Mouse (Mus musculus): ENCODE results near the gene Medag.

The Medag gene

DNA sequence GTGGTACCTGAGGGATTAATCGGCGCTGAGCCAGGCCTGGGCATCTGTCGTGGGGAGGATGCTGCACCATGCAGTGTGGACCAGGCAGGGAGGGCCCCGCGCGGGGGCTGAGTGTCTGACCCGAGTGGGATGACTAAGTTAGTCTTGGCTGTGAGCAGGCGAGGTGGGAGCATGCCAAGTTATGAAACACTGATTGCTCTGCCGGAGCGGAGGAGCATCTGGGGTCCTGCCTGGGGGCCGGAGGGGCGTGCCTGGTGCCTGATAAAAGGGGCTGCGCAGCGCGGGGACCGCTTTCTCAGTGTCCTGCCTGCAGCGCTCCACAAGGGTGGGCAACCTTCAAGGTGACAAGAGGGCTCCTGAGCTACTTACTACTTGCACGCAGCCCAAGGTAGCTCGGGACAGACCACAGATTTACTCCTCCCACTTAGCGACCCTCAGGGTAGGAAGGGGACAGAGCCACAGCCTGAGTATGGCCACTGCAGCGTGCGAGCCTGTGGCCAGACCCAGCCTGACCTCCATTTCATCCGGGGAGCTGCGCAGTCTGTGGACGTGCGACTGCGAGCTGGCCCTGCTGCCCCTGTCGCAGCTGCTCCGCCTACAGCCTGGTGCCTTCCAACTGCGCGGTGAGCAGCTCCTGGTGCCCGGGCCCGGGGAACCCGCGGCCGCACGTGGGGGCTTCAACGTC, at the start of gene Medag:
Gene Medag (plus strand): TSS at position 241 of the 685 bp plus-strand sequence.
- DNase-seq (ENCODE audit: low read depth, low spot score), result no peak

DNA sequence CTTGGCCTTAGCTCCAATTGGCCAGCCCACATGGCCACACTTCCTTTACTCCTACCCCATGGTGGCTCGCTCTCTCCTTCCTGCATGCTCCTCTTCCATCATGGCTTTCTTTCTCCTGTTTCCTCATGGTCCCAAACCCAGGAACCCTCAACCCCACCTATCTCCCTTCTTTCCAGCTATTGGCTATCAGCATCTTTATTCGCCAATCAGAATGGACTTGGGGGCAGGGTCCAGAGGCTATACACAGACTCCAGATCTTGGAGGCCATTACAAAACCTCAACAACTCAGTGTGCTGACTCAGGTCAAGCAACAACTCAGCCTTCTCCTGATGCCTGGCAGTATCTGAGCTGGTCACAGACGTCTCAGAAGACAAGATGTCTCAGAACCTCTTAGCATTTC, 48.9 kb upstream of the Medag start:
- no peak for DNase-seq (ENCODE audit: low read depth, low spot score)

DNA sequence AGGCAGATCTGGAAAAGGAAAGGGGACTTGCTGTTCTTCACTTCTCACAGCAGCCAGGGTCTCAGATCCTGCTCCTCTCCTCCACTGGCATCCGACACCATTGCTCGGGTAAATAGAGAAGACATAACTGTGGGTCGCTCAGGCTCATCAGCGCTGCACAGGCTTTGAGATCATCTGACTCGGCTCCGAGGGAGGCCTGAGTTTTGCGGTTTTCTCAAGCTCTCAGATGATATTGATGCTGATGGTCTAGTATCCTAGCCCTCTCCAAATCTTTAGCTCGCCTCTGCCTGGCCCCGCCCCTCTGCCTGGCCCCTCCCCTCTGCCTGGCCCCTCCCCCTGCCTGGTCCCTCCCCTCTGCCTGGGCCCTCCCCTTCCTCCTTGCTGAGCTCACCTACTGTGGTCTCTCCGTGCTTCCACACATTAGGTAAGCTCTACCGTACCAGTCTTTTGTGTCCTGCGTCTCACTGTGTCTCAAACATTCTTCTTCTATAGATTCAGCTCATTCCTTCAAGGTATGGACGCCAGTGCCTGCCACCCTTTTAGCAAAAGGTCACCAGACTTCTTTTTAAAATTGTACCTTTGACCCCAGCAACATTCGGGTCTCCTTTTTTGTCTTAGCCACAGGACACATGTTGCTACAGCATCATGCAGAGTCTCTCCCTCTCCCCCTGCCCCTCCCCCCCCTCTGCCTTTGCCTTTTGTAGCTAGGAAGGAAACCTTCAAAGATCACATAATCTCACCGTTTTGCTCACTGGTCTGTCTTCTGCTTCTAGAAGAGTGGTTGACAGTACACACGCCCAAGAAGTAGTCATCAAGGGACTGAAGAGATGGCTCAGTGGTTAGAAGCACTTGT, 47.4 kb upstream of the Medag start:
- no peak for DNase-seq (ENCODE audit: low read depth, low spot score)

DNA sequence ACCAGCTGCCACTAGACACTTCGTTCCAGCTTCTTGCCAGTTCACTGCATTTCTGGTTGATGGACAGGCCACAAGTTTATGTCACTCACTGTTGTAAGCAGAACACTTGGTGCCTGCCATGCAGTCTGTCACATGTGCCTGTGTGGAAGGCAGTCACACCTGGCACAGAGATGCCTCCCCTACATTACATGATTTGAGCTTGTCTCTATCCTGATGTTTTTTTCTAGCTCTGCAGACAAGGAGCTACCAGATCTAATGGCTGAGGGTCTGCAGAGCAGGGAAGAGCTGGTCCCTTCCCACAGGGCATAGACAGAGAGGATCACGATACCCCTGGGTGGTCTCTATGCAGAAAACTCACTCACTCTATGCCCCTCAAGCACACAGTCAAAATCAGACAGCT, 44.5 kb upstream of the Medag start:
- no peak for DNase-seq (ENCODE audit: low read depth, low spot score)

DNA sequence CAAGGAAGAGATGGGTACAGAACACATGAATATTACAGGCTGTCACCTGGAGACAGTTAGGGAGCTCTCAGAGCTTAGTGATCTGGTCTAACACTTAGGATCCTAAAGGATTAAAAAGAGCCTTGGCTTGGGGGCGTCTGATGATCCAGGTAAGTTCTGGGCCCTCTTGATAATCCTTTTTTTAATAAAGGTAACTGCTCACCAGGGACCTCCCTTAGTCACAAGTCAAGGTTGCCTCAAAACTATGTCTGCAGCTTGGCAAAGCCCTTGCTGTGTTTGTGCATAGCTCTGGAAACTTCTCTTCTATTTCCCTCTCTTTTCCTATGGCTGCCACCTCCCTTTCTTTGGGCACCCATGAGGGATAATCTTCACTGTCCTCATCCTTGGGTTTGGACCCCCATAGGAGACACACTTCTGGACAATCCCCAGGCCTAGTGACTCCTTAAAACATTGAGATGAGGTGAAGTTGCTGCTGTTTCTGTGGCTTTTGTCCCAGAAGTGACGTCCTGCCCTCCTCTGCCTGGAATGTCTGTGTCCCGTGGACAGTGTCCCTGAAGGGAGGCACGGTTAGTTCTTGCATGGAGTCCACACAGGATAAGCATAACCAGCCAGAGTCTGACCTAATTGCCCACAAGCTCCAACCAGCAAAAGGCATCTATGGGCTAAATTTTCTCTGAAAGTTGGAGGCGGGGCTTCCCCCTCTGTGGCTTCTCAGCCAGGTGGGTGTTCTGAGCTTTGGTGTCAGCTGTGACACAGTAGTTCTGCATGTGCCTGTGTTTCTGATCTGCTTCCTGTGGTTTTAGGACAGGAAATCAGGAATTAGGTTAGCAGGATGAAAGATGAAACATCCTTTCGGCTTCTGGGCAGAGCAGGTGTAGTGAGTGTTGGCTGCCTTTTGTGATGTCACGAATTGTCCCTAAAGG, 43.7 kb upstream of the Medag start:
- no peak for DNase-seq (ENCODE audit: low read depth, low spot score)

DNA sequence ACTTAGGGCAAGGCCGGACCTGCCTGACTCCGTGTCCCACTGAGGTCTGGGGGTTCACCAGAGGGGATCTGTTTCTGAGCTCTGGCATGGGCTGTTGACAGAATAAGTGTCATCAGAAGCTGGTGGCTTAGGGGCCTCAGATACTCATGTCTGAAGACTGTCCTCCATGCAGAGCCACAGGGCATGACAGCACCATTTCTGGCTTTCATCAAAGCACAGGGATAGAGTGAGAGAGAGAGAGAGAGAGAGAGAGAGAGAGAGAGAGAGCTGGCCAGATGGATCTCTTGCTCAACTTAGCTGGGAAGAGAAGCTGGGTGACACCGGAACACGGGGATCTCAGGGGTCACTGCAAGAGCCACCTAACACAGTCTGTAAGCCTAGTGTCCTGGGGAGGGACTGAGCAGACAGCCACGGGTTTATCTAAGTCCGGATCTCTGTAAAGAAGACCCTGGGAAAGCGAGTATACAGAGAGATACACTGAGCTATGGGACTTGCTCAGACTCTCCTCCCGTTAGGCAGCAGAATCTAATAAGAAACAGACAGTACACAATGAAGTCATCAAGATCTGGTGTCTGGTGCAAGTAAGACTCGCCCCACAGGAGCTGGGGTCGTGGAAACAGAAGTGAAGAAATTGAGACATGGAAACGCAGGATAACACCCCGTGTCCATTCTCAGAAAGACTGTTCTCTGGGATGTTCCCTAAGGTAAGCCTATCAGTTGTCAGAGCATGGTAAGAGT, 42.8 kb upstream of the Medag start:
- no peak for DNase-seq (ENCODE audit: low read depth, low spot score)

DNA sequence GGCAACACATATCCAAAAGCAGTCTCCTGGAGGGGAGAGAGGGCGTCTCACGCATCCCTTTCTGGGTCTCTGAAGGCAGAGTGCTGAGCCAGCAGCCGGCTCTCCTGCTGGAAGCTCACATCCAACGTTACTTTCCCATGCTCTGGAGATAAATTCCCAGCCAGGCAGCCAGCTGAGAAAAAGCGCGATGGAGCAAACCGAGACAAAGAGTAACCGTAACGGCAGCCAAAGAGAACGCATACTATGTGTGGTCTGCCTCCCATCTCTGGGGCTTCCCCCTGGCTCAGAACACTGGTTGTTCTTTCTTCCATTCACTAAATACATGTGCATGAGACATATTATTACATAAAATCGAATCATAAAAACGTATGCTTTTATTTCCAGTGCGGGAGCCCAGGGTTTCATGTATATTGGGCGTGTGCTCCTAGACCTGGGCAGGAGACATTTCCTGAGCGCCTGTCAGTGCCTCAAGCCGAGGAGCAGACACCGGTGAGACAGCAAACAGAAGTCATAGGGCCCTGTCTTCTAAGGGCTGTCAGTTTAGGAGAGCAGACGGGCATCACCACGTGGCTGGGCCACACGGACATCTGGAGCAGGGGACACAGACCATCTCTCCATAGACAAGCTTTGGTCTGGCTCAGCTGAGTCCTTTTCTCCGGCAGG, 42.0 kb upstream of the Medag start:
- no peak for DNase-seq (ENCODE audit: low read depth, low spot score)

DNA sequence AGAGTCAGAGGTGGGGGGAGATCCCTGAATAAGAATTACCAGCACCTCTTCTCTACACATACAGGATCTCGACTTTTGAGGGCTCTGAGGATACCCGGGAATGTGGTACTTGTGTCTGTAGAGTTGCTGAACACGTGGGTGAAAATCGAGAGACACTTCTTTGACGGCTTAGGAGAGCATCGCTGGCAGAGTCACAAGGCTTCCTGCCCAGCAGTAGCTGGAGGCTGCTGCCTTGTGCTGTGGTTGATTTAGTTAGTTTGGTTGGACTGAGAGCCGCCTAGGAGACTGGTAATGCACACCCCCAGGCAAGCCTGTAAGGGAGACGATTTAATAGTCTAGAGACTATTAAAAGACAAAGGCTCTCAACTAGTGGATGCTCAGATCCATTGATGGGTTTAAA, 39.5 kb upstream of the Medag start:
- no peak for DNase-seq (ENCODE audit: low read depth, low spot score)

DNA sequence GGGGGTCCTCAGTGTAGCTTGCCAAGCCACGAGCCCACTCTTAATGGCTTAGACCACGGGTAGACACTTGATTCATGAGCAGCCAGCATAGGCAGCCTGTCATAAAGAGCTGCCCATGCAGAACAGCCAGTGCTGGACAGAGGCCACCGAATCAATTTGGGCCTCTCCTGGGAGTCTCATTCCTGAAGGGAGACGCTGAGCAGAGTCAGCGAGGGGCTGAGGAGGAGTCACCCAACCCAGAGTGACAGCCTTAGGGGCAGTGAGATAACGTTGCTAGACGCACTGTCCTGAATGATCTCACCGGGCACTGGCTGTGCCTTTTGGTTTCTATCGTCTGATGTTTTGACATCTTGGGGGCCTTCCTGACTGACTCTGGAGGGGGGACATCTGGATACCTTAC, 38.3 kb upstream of the Medag start:
- no peak for DNase-seq (ENCODE audit: low read depth, low spot score)

DNA sequence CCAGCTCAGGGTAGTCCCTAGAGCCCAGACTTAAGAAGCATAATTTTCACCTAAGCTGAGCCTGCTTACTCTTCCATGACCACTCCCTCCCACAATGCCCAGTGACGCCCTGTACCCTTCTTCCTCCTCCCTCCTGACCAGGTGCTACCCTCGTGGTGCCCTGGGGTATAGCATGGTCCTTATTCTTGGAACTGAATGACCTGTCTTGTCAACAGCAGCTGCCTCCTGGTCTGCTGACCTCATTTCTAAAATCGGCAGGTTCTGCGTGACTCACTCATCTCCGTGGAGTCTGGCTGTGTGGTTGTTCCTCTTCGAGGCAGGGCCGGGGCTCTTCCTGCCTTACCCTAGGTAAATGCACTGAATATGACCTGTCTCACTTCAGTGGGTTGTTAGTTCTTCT, 37.5 kb upstream of the Medag start:
- no peak for DNase-seq (ENCODE audit: low read depth, low spot score)

DNA sequence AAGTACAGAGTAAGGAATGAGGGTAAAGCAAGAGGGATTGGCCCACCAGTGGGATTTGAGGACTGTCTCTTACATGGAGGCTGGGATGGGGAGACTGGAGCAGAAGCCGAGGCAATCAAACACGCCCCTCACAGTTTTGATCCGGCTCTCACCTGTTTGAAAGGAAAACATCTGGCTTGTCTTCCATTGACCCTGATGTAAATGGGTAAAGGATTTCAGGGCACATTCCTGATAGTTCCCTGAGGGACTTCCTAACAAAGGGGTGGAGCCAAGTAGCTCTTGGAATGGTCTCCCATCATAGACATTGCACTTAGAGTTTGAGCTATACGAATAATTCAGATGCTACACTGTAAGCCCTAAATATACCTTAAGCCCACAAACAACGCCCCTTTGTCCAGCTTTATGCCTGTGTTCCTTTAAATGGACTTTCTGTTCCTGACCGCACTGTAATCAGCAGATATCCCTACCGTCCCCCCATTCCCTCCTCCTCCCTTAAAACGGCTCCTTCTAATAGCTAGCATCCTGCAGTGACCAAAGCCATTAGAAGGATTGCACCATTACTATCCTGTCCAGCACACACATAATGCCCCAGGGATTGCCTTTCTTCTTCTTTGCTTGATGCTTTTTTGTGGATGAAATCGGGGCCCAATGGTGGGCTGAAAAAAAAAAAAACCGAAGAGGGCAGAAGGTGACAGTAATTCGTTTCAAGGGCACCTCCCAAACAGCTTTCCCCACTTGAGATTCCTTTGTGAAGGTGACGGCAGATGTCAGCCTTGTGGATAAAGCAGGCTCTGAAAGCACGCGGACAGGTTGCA, 36.3 kb upstream of the Medag start:
- no peak for DNase-seq (ENCODE audit: low read depth, low spot score)

DNA sequence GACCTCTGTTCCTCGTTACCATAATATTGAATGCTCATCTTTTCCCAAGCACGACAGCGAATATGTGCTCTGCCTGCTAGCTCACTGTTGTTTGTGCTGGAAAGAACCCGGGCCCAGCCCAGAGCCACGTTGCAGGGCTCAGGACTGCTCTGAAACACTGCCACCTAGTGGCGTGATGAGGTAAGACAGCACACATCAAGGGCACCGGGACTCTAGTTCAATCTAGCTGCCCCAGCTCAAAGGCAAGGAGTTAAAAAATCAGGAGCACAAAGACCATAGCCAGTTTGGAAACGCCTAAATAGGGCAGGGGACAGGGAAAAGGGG, 35.7 kb upstream of the Medag start:
- peak; percentile 78 for DNase-seq (ENCODE audit: low read depth, low spot score)

DNA sequence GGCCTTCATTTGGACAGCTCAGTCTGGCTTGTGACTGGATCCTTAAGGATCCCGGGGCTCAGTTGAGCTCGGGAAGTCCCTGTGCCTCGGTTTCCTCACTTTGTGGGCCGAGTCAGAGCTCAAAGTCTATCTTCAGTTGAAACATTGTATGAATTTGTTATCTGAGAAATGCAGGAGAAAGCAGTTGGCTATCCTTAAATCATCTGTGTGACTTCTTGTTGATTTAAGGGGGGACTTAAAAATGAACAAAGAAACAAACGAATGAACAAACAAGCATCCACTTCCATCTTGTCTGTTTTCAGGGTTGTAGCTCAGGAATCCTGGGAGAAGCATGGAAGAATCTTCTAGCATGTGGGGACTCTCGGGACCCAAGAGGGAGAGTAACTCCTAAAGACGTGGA, 35.2 kb upstream of the Medag start:
- no peak for DNase-seq (ENCODE audit: low read depth, low spot score)

DNA sequence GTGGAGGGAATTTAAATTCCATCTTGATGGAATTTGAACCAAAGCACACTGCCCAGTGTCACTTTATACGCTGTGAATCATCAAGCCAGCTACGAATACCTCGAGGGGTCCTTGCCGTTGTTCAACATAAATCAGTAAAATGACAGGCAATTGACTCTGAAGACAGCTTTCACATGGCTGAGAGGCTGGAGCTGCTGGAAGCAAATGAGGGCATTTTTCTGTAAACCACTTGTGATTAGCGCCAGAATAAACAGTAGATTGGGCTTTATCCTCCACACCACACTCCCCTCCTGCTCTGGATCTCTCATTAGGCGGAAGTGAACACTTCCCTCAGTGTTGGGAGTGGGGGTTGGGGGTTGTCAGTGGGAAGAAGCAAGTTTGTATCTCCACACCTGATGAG, 34.3 kb upstream of the Medag start:
- DNase-seq (ENCODE audit: low read depth, low spot score), result no peak

DNA sequence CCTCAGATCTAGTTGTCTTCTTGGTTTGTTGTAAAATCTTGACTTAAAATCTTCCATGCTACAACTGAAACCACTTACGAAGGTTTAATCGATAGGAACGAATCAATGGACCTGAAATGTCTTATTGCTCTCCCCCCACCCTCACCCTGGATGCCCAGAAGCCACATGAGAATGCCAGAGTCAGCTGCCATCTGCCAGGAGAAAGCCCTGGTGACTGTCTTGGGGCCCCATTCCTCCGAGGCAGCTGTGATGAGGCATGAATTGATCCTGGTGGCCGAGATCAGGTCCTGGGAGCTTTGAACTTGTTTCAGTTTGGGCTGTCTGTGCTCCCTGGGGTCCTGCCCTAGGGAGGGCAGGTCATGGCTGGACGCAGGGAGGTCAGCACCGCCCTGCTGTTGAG, 33.0 kb upstream of the Medag start:
- no peak for DNase-seq (ENCODE audit: low read depth, low spot score)

DNA sequence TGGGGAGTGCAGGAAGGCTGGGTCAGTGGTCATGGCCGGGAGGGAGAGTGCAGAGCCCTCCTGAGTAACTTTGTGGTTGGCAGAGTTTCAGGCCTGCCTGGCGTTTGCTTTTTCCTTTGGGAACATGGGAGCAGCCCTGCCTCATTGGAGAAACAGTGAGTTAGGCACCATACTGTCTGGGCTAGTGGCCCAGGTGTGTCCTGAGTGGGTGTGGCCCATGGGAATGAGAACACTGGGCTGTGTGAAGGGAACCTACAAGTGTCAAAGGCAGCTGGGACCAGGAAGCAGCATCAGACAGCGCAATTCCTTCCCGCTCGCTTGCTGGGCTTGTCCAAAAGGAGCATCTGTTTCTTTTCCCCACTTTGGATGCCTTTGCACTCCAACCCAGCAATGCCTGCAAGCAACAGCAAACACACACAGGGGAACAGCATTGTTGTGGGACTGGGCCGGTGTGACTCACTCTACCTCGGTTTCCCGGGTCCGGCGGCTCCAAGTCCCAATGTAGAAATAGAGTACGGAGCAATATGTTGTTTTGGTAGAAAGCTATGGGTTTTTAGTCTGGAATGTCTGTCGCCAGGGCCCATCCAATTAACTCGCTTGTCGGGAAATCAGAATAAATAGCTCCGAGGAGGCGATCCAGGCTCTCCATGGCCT, 32.3 kb upstream of the Medag start:
- no peak for DNase-seq (ENCODE audit: low read depth, low spot score)

DNA sequence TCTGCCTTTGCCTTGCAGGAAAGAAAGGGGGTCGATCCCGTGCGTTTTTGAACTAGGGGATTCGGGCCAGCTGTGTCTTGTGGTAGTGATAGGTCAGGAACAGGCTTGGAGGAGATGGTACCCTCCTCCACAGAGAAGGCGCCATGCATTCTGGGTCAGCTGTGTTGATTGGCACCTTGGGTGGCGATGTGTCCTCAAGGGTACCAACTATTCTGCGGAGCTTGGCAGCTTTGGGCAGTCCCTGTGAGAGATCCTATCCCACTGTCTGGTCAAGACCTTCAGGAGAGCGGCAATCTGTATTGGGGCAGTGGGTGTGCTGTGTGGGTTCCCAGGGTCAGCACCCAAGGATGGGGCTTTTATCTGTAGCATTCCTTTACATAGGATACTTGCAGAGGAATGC, 31.7 kb upstream of the Medag start:
- DNase-seq (ENCODE audit: low read depth, low spot score), result no peak

DNA sequence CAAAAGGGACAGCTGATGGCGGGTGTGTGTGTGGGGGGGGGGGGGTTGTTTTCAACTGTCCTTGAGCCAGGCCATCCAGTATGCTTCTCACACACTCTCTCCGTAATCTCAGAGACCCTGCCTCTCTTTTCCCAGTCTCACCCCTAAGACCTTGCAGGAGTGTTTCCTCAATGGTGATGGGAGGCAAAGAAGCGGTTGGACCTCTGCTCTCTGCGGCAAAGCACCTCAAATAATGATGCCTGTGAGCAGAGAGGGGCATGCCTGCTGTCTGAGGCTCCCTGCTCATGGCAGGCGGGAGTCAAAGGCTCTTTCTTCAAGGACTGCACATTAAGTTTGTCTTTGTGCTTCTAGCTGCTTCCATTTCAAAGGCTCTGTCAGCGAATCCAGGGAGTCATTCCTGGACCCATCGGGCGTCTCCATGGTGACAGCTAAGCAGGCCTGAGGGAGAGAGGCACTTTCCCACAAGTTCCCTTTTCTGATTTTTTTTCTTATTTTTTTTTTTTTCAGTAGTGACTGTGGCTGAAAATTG, 31.1 kb upstream of the Medag start:
- DNase-seq (ENCODE audit: low read depth, low spot score), result peak; percentile 76

DNA sequence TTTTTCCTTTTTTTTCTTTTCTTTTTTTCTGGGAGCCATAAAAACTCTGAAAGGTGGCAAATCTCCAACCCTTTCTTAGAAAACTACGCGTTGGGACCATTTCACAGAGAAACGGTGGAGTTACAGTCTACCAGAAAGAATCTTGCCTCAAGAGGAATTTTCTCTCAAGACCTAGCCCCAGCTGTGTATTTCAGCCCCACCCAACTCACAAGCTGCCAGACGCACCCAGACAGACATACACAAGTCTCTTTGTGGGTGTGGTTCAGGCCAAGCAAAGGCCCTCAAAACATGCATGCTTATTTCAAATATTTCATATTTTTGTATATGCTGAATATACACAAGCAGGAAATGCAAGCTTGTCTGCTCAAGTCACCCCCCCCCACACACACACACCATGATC, 29.6 kb upstream of the Medag start:
- DNase-seq (ENCODE audit: low read depth, low spot score), result no peak

Measured in brain, embryonic 18.5 days (tissue).